Mouse (Mus musculus) right cerebral cortex, adult 18-20 months (tissue): Measurements from ENCODE around the gene Pirb.
"Not testable (repeated sequence)": the region's sequence is repeated elsewhere in the genome, so short reads cannot be mapped to it uniquely, and the experiment has no call there.

ENCODE experiments used
- DNase-seq: peaks from one replicate; pipeline ENCODE4 v3.0.0; 2022; ENCODE audit warnings: mixed read lengths

The Pirb gene

DNA sequence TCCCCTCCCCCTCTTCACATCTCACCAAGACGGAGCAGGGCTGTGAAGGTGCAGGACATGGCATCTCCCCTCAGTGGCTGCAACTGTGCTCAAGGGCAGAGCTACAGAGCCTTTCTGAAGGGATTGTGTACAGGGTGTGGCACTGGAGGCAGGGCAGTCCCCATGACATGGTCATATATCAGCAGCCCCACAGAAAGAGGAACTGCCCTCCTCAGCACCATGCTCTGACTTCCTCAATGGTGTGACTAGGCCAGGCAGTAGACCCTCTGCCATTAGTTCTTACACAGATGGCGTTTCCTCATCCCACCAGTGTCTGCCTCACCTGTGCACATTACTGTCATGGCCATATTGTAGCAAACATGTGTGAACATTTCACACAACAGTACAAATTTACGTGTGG lies at the start of gene Pirb:
Gene Pirb, minus strand, starts transcription at position 124 of the 400 bp plus-strand sequence.
- DNase-seq, result not testable (repeated sequence)

DNA sequence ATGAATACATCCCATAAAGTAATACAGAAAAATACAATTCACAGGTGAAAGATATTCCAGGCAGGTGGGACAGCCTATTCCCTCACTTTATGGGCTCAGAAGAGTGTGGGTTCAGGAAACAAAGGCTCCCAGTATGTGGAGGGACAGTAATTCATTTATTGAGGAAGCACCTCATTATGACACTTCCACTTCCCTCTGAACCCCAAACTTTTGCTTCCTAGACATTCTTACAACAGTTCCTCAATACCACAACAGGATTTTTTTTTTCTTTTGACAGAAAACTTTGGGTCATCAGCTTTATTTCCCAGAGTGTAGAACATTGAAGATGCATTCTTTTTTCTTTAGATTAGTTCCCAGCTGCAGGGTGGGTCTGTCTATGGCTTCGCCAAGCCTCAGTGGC lies 12.5 kb upstream of the Pirb start:
- DNase-seq, result not testable (repeated sequence)

GRCm38 (mm10) chr7:3725459-3725858 lies 5.3 kb upstream of the Pirb start:
- DNase-seq, result not testable (repeated sequence)

GRCm38 (mm10) chr7:3715249-3715648 lies 4.9 kb downstream of the Pirb start:
- no peak for DNase-seq

- DNase-seq, result no peak
These were observed 7.8 kb downstream of the Pirb start for GRCm38 (mm10) chr7:3712264-3712942.

DNA sequence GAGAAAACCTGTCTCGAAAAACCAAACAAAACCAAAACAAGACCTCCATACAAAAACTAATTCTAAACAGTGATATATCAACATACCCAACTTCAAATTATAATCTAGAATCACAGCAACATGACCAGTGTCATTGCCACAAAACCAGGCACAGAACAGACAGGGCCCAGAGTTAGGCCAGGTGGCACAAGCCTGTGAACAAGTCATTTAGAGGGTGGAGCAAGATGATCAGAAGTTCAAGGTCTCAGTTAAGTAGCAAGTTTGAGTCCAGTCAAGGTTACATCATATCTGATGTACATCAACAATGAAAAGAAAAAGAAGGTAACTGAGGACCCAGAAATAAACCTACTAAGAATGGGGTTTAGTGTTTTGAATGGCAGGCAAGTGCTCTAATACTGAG lies 11.2 kb downstream of the Pirb start:
- DNase-seq, result no peak

- not testable (repeated sequence) for DNase-seq
These were observed 11.7 kb downstream of the Pirb start for GRCm38 (mm10) chr7:3708447-3708980.

- DNase-seq, result no peak
These were observed 12.4 kb downstream of the Pirb start for GRCm38 (mm10) chr7:3707568-3708413.

DNA sequence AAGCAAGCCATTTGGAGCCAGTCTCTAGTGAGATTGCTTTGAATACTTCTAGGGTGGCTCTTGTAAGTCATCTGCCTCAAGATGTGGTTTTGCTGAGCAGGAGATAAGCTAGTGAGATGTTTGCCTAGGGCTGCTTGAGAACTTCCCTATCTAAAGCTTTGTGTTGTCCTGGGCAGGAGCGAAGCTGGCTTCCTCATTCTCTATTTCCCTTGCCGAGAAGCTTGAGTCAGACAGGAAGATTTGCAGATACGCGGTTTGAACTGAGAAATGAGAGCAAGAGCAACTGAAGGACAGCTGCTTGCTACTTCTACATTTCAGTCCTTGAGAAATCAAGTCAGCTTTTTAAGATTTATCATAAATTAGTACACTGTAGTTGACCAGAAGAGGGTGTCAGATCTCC lies 13.2 kb downstream of the Pirb start:
- no peak for DNase-seq

DNA sequence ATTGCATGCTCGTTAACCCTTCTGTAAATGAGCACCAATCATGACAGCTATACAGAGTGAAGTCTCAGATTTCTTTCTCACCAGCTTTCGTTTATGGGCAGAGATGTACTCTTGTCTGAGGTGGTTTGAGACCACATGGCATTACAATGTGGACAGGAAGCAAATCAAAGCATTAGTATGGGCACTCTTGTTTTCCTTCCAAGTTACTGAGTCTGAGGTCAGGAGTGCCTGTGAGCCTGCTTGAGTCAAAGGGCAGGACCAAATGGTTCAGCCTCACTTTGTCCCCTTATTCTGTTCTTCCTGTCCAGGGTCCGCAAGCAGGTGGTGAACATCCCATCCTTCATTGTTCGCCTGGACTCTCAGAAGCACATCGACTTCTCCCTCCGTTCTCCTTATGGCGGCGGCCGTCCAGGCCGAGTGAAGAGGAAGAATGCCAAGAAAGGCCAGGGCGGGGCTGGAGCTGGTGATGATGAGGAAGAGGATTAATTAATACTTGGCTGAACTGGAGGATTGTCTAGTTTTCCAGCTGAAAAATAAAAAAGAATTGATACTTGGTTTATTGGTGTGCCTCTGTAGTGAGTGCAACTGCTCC lies 13.8 kb downstream of the Pirb start:
- no peak for DNase-seq

- no peak for DNase-seq
These were observed 14.3 kb downstream of the Pirb start for GRCm38 (mm10) chr7:3705911-3706310.

GRCm38 (mm10) chr7:3705461-3705860 lies 14.7 kb downstream of the Pirb start:
- DNase-seq, result not testable (repeated sequence)

GRCm38 (mm10) chr7:3704475-3704874 lies 15.7 kb downstream of the Pirb start:
- no peak for DNase-seq

- peak; percentile 97 for DNase-seq
These were observed 16.2 kb downstream of the Pirb start, which contains the start of gene Rps9 for GRCm38 (mm10) chr7:3703879-3704441. Gene Rps9, plus strand, starts transcription at chr7:3703993.

DNA sequence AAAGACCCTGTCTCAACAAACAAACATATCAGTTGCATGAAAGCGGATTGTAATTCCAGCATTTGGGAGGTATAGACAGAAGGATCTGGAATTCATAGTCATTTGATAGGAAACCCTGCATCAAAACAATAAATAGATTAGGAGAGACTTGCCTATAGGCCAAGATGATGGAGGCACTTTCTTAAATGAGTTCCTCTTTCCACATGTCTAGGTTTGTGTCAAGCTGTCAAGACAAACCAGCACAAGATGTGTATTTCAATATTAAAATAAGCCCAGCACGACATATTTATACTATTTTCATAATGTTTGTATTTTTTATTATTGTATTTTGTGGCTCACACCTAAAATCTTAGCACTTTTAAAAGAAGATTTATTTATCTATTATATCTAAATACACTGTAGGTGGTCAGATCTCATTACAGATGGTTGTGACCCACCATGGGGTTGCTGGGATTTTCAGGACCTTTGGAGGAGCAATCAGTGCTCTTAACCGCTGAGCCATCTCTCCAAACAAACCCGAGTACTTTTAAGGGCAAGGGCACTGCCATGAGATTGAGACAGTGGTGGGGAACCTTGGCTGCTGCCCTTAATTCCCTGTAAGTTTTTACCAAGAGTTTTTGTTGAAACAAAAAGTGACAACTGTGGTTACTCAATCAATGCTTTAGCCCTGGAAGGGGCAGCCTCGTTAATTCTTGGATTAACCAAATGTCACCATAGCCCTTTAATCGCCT lies 16.9 kb downstream of the Pirb start:
- no peak for DNase-seq

- peak; percentile 35 for DNase-seq
These were observed 21.7 kb downstream of the Pirb start for GRCm38 (mm10) chr7:3698471-3698870.

- DNase-seq, result not testable (repeated sequence)
These were observed 25.3 kb downstream of the Pirb start for GRCm38 (mm10) chr7:3694949-3695305.

- peak; percentile 54 for DNase-seq
These were observed 25.9 kb downstream of the Pirb start for GRCm38 (mm10) chr7:3694076-3694948.

DNA sequence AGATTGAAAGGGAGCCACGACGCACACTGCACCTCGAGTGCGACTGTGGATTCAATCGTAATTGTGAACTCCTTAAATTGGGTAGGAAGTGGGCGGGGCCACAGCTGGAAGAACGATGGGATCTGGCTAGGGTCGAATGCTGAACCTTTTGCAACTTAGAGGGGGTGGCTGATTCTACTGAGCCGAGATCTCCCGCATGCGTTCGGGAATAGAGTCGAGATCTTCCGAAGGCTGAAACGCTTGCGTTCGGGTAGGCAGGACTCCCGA lies 26.4 kb downstream of the Pirb start:
- no peak for DNase-seq

DNA sequence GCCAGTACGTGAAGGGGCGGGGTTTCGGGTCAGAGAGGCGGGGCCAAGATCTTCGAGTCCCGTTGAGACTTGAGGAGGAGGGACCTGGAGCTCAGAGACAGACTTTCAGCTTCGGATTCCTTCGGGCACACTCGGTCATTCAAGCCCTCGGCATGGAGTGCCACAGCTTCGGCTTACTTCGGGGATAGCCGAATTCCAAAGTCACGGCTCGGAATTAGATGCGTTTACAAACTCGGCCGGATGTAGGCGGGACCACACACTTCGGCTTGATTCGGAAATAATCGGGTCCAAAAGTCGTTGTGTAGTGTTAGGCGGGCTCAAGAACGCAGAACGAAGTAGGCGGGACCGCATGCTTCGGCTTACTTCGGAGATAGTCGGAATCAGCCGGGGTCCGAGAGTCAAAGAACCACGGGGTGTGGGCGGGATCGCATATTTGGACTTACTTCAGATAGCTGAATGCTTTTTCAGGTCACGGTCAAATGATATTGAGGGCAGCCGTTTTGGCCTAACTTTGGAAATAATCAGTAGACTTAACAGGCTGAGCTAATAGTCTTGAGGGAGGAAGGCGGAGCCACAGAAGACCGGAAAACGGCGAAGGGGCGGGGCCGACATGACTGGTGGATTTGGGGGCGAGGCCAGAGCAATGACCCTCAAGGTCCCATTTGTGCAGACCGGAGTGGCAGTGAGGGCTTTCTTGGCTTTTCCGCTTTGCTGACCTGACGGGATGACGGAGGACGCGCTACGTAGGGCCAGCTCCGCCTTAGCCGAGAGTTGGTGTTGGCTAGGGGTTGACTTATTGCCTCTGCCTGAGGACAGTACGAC lies 27.0 kb downstream of the Pirb start, which contains the start of gene Mboat7:
Gene Mboat7, minus strand, starts transcription at position 537 of the 822 bp plus-strand sequence.
- peak; percentile 96 for DNase-seq
